Mouse (Mus musculus) heart, adult 2 months (tissue): ENCODE results near the gene Unc80.

Source experiments
- CTCF ChIP-seq: fragments of 200-600 bp; IDR thresholded peaks from 2 replicates; pipeline ENCODE4 v1.8.1; 2022; ENCODE audit warnings: antibody characterized with exemption, mild to moderate bottlenecking, moderate library complexity
- POLR2A ChIP-seq: fragments of 200-500 bp; IDR thresholded peaks from 2 replicates; pipeline ENCODE4 v1.6.1; 2011; ENCODE audit warnings: mild to moderate bottlenecking, low read depth, low read length, control low read depth; ENCODE audit not compliant: insufficient read depth

DNA sequence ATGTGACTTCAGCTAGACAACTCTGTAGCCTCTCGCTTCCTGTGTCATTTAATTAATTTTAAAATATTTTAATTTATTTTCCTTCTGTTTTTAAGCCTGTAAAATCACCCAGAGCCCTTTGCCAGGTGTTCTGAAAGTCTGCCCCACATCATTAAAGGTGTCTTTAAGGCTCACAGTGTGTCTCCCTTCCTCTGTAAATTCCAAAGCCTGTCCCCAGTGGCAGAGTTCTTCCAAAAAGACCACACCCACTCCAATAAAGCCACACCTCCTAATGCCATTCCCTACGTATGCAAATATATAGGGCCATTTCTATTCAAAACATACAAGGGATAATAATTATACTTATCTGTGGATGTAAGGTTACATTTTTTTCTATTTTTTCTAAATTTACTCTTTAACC is 94.2 kb downstream of the Unc80 start:
- TF ChIP-seq CTCF, result no peak
- no peak for TF ChIP-seq POLR2A
